Mouse (Mus musculus): ENCODE measurements at regions not wholly inside any gene's neighbourhood (a gene's known extent, or its start where the extent isn't known, plus 50 kb on each side); places are given as distances from the start of the nearest gene placed in this dataset.

- DNase-seq (ENCODE audit: low read depth), result no peak
Observed at GRCm38 (mm10) chr17:45240545-45240944, 193.0 kb downstream of the Cdc5l start.

GRCm38 (mm10) chr17:45237246-45237645, 196.3 kb downstream of the Cdc5l start:
- DNase-seq (ENCODE audit: low read depth), result no peak

DNA sequence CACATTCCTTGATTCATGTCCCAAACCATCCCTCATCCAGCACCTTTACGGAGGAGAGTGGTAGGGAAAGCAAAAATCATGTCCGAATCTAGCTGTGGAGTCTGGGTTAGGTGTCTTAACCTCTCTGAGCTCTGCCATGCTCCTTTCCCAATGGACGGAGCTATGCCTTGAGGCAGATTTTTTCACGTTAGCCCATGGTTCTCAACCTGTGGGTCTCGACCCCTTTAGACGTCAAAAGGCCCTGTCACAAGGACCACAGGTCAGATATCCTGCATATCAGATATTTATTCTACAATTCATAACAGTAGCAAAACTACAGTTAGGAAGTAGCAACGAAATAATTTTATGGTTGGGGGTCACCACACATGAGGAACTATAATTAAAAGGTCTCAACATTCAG, 198.1 kb downstream of the Cdc5l start:
- DNase-seq (ENCODE audit: low read depth), result no peak

DNA sequence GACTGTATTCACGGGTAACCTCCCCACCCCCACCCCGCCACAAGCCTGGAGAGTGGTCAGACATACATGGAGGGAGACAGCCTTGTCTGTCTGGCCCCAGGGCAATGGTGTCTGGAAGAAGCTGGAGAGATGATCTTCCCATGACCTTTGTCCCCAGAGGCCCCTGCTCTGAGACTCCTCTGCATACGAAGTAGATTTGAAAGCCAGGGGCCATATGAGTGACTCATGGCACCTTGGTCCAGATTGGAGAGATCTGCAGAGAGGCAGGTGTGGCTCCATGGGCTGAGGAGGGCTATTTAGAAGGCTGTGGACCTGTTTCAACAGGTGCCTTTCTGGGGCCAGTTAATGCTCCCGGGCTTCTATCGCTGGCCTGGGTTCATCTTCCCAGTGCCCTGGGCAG, 200.7 kb downstream of the Cdc5l start:
- no peak for DNase-seq (ENCODE audit: low read depth)

DNA sequence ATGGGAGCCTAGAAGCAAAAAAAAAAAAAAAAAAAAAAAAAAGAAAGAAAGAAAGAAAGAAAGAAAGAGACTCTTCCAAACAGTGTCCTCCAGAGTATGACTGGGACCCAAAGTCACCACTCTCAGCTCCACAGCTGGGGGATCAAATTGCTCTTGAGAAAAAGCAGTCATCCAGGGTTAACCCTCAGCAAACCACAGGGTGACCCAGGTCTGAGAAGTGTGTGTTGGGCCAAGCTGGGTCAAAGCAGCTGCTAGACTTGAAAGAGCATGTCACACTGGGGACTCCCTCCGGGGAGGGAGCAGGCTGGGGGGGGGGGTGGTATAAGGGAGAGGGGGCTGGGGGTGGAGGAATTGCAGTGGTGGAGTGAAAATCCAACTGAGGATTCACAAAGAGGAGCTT, 206.3 kb downstream of the Cdc5l start:
- DNase-seq (ENCODE audit: low read depth), result no peak

GRCm38 (mm10) chr17:45226486-45226885, 207.1 kb downstream of the Cdc5l start:
- no peak for DNase-seq (ENCODE audit: low read depth)

DNA sequence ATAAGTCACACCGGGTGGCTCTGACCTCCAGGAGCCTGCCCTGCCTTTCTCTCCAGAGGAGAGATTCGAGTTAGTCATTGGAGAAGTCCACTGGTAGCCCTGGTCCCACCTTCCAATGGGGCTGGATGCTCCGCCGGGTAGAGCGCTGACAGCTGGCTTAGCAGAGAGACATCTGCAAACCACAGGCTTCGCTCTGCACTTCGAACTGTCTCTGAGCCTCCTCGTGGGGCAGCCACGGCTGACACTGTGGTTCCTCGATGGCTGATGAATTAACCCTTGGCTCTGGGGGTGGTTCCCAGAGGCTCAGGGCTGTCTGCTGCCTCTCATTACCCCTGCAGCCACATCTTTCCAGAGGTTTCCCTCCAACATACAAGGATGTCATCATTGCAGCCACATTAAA, 211.9 kb downstream of the Cdc5l start:
- DNase-seq (ENCODE audit: low read depth), result no peak

GRCm38 (mm10) chr17:45217126-45217525, 216.4 kb downstream of the Cdc5l start:
- DNase-seq (ENCODE audit: low read depth), result no peak

- DNase-seq (ENCODE audit: low read depth), result no peak
Observed at GRCm38 (mm10) chr17:45215067-45216049, 218.2 kb downstream of the Cdc5l start.

DNA sequence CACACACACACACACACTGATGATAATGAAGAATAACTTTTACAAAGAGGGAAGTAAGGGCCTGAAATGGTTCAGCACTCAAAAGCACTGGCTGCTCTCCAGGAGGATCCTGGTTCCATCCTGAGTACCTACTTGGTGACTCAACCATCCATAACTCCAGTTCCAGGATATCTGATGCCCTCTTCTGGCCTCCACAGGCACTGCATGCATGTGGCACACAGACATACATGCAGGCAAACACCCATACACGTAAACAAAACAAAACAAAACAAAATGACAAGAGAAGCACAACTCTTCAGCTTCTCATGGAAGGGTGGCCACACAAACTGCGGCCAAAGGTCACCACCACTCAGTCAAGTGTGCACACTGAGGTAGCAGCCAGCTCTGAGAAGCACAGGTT, 222.6 kb downstream of the Cdc5l start:
- no peak for DNase-seq (ENCODE audit: low read depth)

- DNase-seq (ENCODE audit: low read depth), result no peak
Observed at GRCm38 (mm10) chr17:45209387-45209663, 224.2 kb downstream of the Cdc5l start.

GRCm38 (mm10) chr17:45208596-45209386, 224.7 kb downstream of the Cdc5l start:
- no peak for DNase-seq (ENCODE audit: low read depth)

DNA sequence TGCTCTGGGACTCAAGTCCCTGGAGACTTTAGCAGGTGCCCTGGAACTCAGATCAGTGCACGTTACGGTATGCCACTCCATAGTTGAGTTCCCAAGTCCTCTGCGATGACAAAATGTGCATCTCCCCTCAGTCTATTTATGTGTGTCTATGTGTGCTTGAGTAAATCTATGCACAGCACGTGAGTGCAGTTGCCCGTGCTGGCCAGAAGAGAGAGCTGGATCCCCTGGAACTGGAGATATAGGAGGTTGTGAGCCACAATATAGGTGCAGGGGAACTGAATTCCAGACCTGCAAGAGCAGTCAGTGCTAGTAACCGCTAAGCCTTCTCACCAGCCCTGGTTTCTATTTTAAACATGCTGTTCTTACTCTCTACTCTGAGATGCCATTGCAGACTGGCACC, 237.8 kb downstream of the Cdc5l start:
- DNase-seq (ENCODE audit: low read depth), result no peak

DNA sequence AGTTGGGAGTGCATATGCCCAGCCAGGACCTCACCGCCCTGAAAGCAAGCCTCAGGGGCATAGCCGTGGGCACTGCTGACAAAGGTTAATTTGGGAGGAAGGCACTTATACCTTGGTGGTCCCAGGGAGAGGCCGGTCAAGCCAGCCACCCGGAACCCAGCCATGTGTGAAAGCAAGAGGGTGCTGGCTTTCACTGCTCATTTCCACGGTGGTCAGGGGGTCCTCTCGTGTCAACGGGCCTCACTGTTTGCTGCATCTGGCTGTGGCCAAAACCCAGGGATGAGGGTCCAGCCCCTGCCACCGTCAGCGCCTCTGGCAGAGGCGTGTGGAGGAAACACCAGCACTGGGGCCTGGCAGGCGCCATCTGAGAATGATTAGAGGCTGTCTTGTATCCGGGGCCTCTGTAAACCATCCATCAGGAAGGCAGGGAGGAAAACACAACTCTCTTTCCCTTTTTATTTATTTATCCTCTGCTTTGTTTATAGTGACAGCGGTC, 238.7 kb downstream of the Cdc5l start:
- no peak for DNase-seq (ENCODE audit: low read depth)

GRCm38 (mm10) chr17:45193456-45194025, 240.0 kb downstream of the Cdc5l start:
- no peak for DNase-seq (ENCODE audit: low read depth)

DNA sequence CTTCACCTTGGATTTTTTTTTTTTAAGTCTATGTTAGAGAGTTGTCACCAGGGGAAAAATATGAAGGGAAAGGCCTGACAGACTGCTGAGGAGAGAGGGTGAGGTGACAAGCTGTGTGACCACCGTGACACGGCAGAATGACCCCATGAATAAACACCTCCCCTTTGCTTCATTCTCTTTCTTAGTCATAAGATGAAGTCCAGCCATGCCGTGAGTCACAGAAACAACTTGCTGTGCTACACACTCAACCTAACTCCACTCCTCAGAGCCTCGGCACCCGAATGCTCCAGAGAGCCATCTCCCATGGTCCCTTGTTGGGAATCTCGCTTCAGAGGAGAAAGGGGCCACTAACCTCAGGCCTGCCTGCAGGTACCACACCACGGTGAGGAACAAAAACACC, 246.1 kb downstream of the Cdc5l start:
- no peak for DNase-seq (ENCODE audit: low read depth)

GRCm38 (mm10) chr17:45176340-45176739, 257.2 kb downstream of the Cdc5l start:
- no peak for DNase-seq (ENCODE audit: low read depth)

DNA sequence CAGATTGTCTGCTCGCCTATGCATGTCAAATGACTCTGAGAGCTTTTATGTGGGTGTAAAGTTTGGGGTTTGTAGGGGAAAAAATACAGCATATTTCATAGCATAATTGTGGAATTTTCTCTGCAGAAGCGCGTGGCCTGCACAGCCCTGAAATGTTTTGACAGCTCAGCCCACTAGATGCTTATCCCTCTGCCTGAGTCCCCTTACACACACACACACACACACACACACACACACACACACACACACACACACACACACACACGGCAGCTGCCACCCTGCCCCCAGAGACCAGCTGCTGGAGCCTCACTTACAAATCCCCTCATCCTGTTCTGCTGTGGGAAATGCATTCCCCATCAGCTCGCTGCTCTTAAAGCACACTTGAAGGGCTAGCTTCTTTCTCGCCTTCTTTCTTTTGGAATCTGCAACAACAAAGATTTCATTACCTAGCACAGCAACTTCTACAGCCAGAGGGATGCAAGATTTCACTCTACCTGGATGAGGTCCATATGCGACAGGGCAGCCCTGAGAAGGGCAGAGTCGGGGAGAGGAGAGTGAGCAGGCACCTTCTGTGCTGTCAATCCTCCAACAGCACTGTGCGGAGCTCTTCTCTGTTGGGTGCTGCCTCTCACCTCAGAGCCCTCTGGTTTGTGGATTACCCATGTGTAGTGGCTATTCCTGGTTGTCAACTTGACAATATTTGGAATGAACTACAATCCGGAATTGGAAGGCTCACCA, 264.1 kb downstream of the Cdc5l start:
- DNase-seq (ENCODE audit: low read depth), result no peak

All from c-Kit-positive CD71-positive TER-119-negative erythroid progenitor cells, embryonic 14.5 days (primary cell).